Mouse (Mus musculus): ENCODE measurements at regions not wholly inside any gene's neighbourhood (a gene's known extent, or its start where the extent isn't known, plus 50 kb on each side); places are given as distances from the start of the nearest gene placed in this dataset.

DNA sequence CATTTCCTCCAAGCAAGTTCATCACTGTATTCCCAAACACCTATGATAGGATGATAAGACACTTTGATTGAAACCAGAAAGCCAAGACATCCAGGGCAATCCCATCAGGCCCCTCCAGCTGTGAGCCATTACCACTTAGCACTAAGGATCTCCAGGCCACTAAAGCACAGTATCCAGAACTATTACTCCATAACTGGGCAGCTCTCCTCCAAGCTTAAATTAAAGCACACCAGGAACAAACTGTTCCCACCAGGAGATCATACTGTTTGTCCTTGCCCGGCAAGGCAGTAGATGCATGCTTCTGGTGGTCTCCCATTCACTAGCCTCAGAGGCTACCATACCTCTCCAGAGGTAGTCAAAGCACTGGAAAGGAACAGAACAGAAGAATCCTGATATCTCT is 193.3 kb downstream of the Gm12728 start:
- Histone ChIP-seq H3K4me2 (ENCODE audit: low read depth) (no peak overlapping the region), H3K9ac (replicated peaks) (no peak overlapping the region), H3K4me1 (replicated peaks; ENCODE audit: control insufficient read depth in 2 of 2, insufficient read depth in 2 of 2, low read length in 1 of 2) (no peaks in the 10 kb centered on the region), H3K4me3 (ENCODE audit: insufficient read depth in 1 of 2, low read depth in 2 of 2, low read length in 2 of 2) (no peak overlapping the region), H3K9me3 (ENCODE audit: control insufficient read depth, low read length) (no peaks in the 10 kb centered on the region), H3K27ac (no peak overlapping the region), H3K27me3 (ENCODE audit: control insufficient read depth, insufficient read depth, low read length) (no peaks in the 10 kb centered on the region), H3K36me3 (replicated peaks; ENCODE audit: control insufficient read depth, insufficient read depth, low read depth) (no peaks in the 10 kb centered on the region)
- ATAC-seq (ENCODE audit: insufficient read depth), result no peak
- TF ChIP-seq CTCF (IDR thresholded peaks at IDR 0.05; ENCODE audit: low read depth) (no peak), EP300 (IDR thresholded peaks at IDR 0.05; ENCODE audit: low read depth) (no peak)
- DNase-seq (ENCODE audit: low read depth in 3 of 3, low spot score in 3 of 3), result no peak
- whole genome bisulfite sequencing (ENCODE audit: insufficient replicate concordance), result 61% methylated on average over 1 of the region's 1 CpGs

DNA sequence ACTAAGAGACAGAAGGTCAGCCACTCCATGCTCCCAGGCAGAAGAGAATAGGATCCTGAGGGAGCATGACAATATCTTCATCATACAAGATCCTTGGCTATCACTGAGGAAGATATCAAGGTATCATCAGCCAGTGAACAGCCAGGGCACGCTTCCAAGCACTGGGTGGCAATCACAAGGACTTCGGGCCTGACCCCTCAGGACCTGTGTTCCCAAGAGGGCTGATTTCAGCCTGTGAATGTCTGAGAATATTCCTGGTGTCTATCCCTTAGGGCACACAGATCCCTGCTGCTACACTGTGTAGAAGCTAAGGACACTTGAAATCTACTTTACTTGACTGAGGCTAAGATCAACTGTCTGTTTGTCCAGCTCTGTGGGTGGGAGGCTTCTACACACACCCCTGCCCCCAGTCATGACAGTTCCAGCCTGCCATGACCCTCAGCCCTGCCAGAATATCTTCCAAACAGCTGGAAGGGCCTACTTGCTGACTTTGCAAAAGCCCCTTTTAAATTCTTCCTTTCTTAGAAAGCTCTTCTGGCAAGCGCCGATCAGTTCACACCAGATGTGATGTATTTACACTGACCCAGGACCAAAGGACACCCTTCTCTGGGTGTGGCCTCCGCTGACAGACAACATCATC is 198.4 kb downstream of the Gm12728 start:
- Histone ChIP-seq H3K9ac (replicated peaks) (no peak overlapping the region), H3K4me1 (replicated peaks; ENCODE audit: control insufficient read depth in 2 of 2, insufficient read depth in 2 of 2, low read length in 1 of 2) (no peaks in the 10 kb centered on the region), H3K4me3 (ENCODE audit: insufficient read depth in 1 of 2, low read depth in 2 of 2, low read length in 2 of 2) (no peak overlapping the region), H3K27ac (no peak overlapping the region), H3K4me2 (ENCODE audit: low read depth) (no peak overlapping the region), H3K27me3 (ENCODE audit: control insufficient read depth, insufficient read depth, low read length) (no peaks in the 10 kb centered on the region), H3K9me3 (ENCODE audit: control insufficient read depth, low read length) (no peaks in the 10 kb centered on the region), H3K36me3 (replicated peaks; ENCODE audit: control insufficient read depth, insufficient read depth, low read depth) (no peaks in the 10 kb centered on the region)
- 70% methylated on average over 5 of the region's 5 CpGs for WGBS (ENCODE audit: insufficient replicate concordance)
- ATAC-seq (ENCODE audit: insufficient read depth) (no peak), DNase-seq (ENCODE audit: low read depth in 3 of 3, low spot score in 3 of 3) (no peak)
- no peak for TF ChIP-seq CTCF (IDR thresholded peaks at IDR 0.05; ENCODE audit: low read depth)
- no peak for TF ChIP-seq EP300 (IDR thresholded peaks at IDR 0.05; ENCODE audit: low read depth)

DNA sequence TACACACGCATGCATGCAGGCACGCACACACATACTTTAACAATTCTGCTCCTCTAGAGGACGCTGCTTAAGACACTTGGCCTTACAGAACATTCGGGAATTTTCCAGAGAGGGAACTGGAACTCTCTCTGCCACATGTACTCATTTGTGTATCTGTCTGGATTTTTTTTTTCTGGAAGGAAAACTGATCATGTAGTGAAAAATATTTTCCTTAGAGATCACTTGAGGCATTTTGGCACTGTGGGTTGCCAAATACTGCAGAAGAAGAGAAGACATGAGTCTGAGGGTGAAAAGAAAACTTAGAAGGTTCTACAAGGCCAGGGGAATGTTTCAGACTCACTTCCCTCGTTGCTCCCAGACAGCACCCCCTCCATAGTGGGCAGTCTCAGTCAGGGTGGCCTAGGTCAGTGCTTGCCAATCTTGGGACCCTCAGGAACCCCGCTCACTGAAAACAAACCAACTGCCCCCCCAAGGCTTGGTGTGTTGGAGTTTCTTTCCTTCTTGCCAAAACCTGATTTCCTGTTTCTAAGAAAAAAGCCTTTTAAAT is 203.0 kb downstream of the Gm12728 start:
- Histone ChIP-seq H3K4me3 (ENCODE audit: insufficient read depth in 1 of 2, low read depth in 2 of 2, low read length in 2 of 2) (no peak overlapping the region), H3K27me3 (ENCODE audit: control insufficient read depth, insufficient read depth, low read length) (no peaks in the 10 kb centered on the region), H3K9ac (replicated peaks) (no peak overlapping the region), H3K27ac (no peak overlapping the region), H3K9me3 (ENCODE audit: control insufficient read depth, low read length) (no peaks in the 10 kb centered on the region), H3K4me2 (ENCODE audit: low read depth) (no peak overlapping the region), H3K36me3 (replicated peaks; ENCODE audit: control insufficient read depth, insufficient read depth, low read depth) (no peaks in the 10 kb centered on the region), H3K4me1 (replicated peaks; ENCODE audit: control insufficient read depth in 2 of 2, insufficient read depth in 2 of 2, low read length in 1 of 2) (no peaks in the 10 kb centered on the region)
- 58% methylated on average over 6 of the region's 6 CpGs for WGBS (ENCODE audit: insufficient replicate concordance)
- no peak for ATAC-seq (ENCODE audit: insufficient read depth)
- DNase-seq (ENCODE audit: low read depth in 3 of 3, low spot score in 3 of 3), result no peak
- TF ChIP-seq CTCF (IDR thresholded peaks at IDR 0.05; ENCODE audit: low read depth) (no peak), EP300 (IDR thresholded peaks at IDR 0.05; ENCODE audit: low read depth) (no peak)

DNA sequence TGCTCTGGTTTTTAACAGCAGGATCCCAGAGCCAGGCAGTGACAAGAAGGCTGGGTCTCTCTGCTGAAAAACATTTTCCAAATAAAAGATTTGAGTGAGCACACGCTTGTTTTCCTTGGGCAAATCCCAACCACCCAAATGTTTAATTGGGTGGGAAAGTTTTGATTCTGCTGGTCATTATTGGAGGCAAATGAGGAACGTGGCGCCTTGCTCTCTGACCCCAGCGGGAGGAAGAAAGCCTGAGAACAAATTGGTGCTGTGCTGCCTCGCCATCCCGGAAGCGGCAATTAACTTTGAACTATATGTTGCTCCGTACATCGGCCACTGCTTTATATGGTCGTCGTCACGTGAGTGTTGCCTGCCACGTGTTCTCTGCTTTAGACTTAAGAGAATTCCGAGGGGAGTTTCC is 204.7 kb downstream of the Gm12728 start:
- no peak for TF ChIP-seq EP300 (IDR thresholded peaks at IDR 0.05; ENCODE audit: low read depth)
- TF ChIP-seq CTCF (IDR thresholded peaks at IDR 0.05; ENCODE audit: low read depth), result no peak
- H3K27me3 ChIP-seq (ENCODE audit: control insufficient read depth, insufficient read depth, low read length), result no peaks in the 10 kb centered on the region
- H3K9ac ChIP-seq (replicated peaks), result no peak overlapping the region
- WGBS (ENCODE audit: insufficient replicate concordance), result 64% methylated on average over 14 of the region's 14 CpGs
- H3K4me2 ChIP-seq (ENCODE audit: low read depth), result no peak overlapping the region
- no peak overlapping the region for H3K4me3 ChIP-seq (ENCODE audit: insufficient read depth in 1 of 2, low read depth in 2 of 2, low read length in 2 of 2)
- H3K4me1 ChIP-seq (replicated peaks; ENCODE audit: control insufficient read depth in 2 of 2, insufficient read depth in 2 of 2, low read length in 1 of 2), result no peaks in the 10 kb centered on the region
- H3K9me3 ChIP-seq (ENCODE audit: control insufficient read depth, low read length), result no peaks in the 10 kb centered on the region
- H3K36me3 ChIP-seq (replicated peaks; ENCODE audit: control insufficient read depth, insufficient read depth, low read depth), result no peaks in the 10 kb centered on the region
- DNase-seq (ENCODE audit: low read depth in 3 of 3, low spot score in 3 of 3), result no peak
- no peak for ATAC-seq (ENCODE audit: insufficient read depth)
- H3K27ac ChIP-seq, result no peak overlapping the region

DNA sequence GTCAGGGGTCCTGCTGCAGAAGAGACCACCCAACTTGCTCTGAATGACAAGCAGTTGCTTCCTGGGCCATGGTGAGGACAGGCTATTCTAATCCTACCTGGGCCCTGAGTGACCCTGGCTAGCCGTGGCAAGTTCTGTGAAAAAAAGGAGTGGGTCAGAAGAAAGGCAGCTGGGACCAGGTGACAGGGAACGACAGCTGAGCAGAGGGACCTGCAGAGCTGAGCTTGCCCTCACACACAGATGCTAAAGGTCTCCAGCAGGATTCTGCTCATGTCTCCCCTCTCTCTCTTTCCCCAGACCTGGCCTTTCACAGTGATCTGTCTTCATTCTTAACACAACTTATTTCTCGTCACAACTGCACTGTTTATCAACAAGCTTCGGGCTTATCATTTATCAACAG is 206.4 kb downstream of the Gm12728 start:
- Histone ChIP-seq H3K4me1 (replicated peaks; ENCODE audit: control insufficient read depth in 2 of 2, insufficient read depth in 2 of 2, low read length in 1 of 2) (no peaks in the 10 kb centered on the region), H3K9ac (replicated peaks) (no peak overlapping the region), H3K4me3 (ENCODE audit: insufficient read depth in 1 of 2, low read depth in 2 of 2, low read length in 2 of 2) (no peak overlapping the region), H3K27me3 (ENCODE audit: control insufficient read depth, insufficient read depth, low read length) (no peaks in the 10 kb centered on the region), H3K36me3 (replicated peaks; ENCODE audit: control insufficient read depth, insufficient read depth, low read depth) (no peaks in the 10 kb centered on the region), H3K27ac (no peak overlapping the region), H3K4me2 (ENCODE audit: low read depth) (no peak overlapping the region), H3K9me3 (ENCODE audit: control insufficient read depth, low read length) (no peaks in the 10 kb centered on the region)
- DNase-seq (ENCODE audit: low read depth in 3 of 3, low spot score in 3 of 3), result no peak
- TF ChIP-seq EP300 (IDR thresholded peaks at IDR 0.05; ENCODE audit: low read depth) (no peak), CTCF (IDR thresholded peaks at IDR 0.05; ENCODE audit: low read depth) (no peak)
- 47% methylated on average over 4 of the region's 4 CpGs for WGBS (ENCODE audit: insufficient replicate concordance)
- no peak for ATAC-seq (ENCODE audit: insufficient read depth)

Data from liver, embryonic 14.5 days (tissue).